Comparison of ENCODE assay signal across 9 mouse cellular contexts in the genomic region with DNA sequence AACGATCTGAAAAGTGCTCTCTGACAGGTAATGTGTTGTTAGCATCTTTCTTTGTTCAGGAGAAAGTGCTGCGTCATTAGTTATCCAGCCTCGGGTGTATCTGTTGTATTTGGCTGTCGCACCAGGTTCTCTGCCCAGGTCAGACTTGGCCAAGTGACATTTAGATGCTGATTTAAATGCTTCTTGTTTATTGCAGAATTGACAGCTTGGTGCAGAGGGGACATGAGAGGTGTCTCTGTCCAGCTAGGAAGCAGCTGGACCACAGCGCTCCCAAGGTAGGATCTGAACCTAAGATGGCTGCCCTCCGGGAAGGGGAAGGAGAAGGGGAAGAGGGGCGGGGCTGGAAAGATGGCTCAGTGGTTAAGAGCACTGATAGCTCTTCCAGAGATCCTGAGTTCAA. TPM values are rescaled to one million over a fixed set of nuclear protein-coding genes. Genes with fewer than 3 reads are reported as not detected.
A peak's percentile ranks its signal among the peaks of the same experiment; 100 is the strongest.
DNase-seq lines count a peak whose midpoint lies in the region; ATAC-seq and TF ChIP-seq lines count a peak whose summit lies in the region.
"Had no signal": no experiment of that assay in that cellular context is flagged by ENCODE, and none has a peak within 500 bp of the region (broad histone marks: within the 10 kb centered on the region; RNA-seq: fewer than 3 reads in every experiment).

No protein-coding gene starts in this region.

- peak overlapping the region; percentile 44 for H3K4me3 ChIP-seq in hindbrain, postnatal 0 days (ENCODE audit: low read length)
- H3K4me3 ChIP-seq in kidney, adult 2 months (ENCODE audit: insufficient read depth, low read depth, low read length): no peak overlapping the region
- H3K4me3 ChIP-seq in liver, embryonic 11.5 days (ENCODE audit: low read depth, low read length): no peak overlapping the region
- H3K4me3 ChIP-seq: lung, embryonic 15.5 days had no signal

- H3K36me3 ChIP-seq in hindbrain, postnatal 0 days (ENCODE audit: insufficient read depth, low read length): no peaks in the 10 kb centered on the region; the same call in 1 of the 2 replicates
- H3K36me3 ChIP-seq in kidney, adult 2 months (ENCODE audit: control insufficient read depth, insufficient read depth, low read length): no peaks in the 10 kb centered on the region
- H3K36me3 ChIP-seq in liver, embryonic 11.5 days (ENCODE audit: control insufficient read depth, insufficient read depth, low read length): no peaks in the 10 kb centered on the region
- H3K36me3 ChIP-seq: lung, embryonic 15.5 days had no signal

- no peaks in the 10 kb centered on the region for H3K4me1 ChIP-seq in hindbrain, postnatal 0 days (ENCODE audit: insufficient read depth, low read length)
- H3K4me1 ChIP-seq in kidney, adult 2 months (ENCODE audit: control insufficient read depth, insufficient read depth, low read length): peaks cover 4% of the 10 kb centered on the region; the same call in 1 of the 2 replicates
- peaks cover 9% of the 10 kb centered on the region for H3K4me1 ChIP-seq in liver, embryonic 11.5 days (replicated peaks; ENCODE audit: control insufficient read depth, insufficient read depth, low read length)

- TF ChIP-seq POLR2A in kidney, adult 2 months (IDR thresholded peaks at IDR 0.05; ENCODE audit: low read depth, low read length): no peak

- no peaks in the 10 kb centered on the region for H3K9me3 ChIP-seq in hindbrain, postnatal 0 days (ENCODE audit: low read length)
- H3K9me3 ChIP-seq in liver, embryonic 11.5 days (ENCODE audit: control insufficient read depth, low read length): no peaks in the 10 kb centered on the region
- H3K9me3 ChIP-seq: lung, embryonic 15.5 days had no signal

- DNase-seq in left cerebral cortex, adult 18-20 months (ENCODE audit: low spot score in 2 of 2): peak; percentile 54
- no peak for DNase-seq in left cerebral cortex, adult 8-10 months (ENCODE audit: low spot score in 2 of 2)
- peak; percentile 35 to 43 for DNase-seq in cerebellum, postnatal 36 days
- DNase-seq in hindbrain, postnatal 0 days (ENCODE audit: low spot score): peak; percentile 51
- peak; percentile 58 to 68 for DNase-seq in right cerebral cortex, adult 2 months (ENCODE audit: low spot score in 2 of 2)
- no peak for DNase-seq in adrenal gland, adult 2 months
- no peak for DNase-seq in kidney, adult 2 months
- DNase-seq in liver, embryonic 11.5 days (ENCODE audit: low spot score): no peak

- TF ChIP-seq CTCF in hindbrain, postnatal 0 days (IDR thresholded peaks at IDR 0.05; ENCODE audit: low read depth): no peak
- TF ChIP-seq CTCF in kidney, adult 2 months (conservative IDR thresholded peaks at IDR 0.05; ENCODE audit: insufficient read depth, insufficient read length, low read depth, low read length): no peak

- peak overlapping the region; percentile 72 for H3K9ac ChIP-seq in hindbrain, postnatal 0 days (replicated peaks; ENCODE audit: low read length)
- H3K9ac ChIP-seq in liver, embryonic 11.5 days (ENCODE audit: low read depth, low read length): no peak overlapping the region
- H3K9ac ChIP-seq: lung, embryonic 15.5 days had no signal

- no peaks in the 10 kb centered on the region for H3K27me3 ChIP-seq in hindbrain, postnatal 0 days (ENCODE audit: insufficient read depth, low read length)
- no peaks in the 10 kb centered on the region for H3K27me3 ChIP-seq in kidney, adult 2 months (replicated peaks; ENCODE audit: control insufficient read depth, insufficient read depth, low read length)
- peaks cover 26% of the 10 kb centered on the region for H3K27me3 ChIP-seq in liver, embryonic 11.5 days (replicated peaks; ENCODE audit: control insufficient read depth, insufficient read depth, low read length)

- 46% methylated on average over 7 of the region's 7 CpGs for WGBS in hindbrain, postnatal 0 days
- 63% methylated on average over 7 of the region's 7 CpGs for WGBS in kidney, adult 2 months
- 57% methylated on average over 7 of the region's 7 CpGs for WGBS in liver, embryonic 11.5 days

- H3K4me2 ChIP-seq in hindbrain, postnatal 0 days (ENCODE audit: low read depth, low read length): peak overlapping the region; percentile 55
- H3K4me2 ChIP-seq in liver, embryonic 11.5 days: no peak overlapping the region; the same call in 1 of the 2 replicates
- H3K4me2 ChIP-seq: lung, embryonic 15.5 days had no signal

- H3K27ac ChIP-seq in hindbrain, postnatal 0 days: peak overlapping the region; percentile 94
- H3K27ac ChIP-seq in kidney, adult 2 months (ENCODE audit: insufficient read depth, low read depth, low read length): no peak overlapping the region
- no peak overlapping the region for H3K27ac ChIP-seq in liver, embryonic 11.5 days (ENCODE audit: low read depth, low read length)
- H3K27ac ChIP-seq: lung, embryonic 15.5 days had no signal

- ATAC-seq in hindbrain, postnatal 0 days: no peak
- no peak for ATAC-seq in liver, embryonic 11.5 days (replicated peaks; ENCODE audit: low FRiP score)

RNA-seq across cellular contexts. Expression of a gene that starts 1.4 kb away (rescaled TPM):
- 100 to 1,000 TPM; 627 to 661 TPM for total RNA-seq in left cerebral cortex, adult 18-20 months (2021)
- total RNA-seq in left cerebral cortex, adult 8-10 months (2022): 100 to 1,000 TPM; 574 to 680 (median 623) TPM
- 134 and 169 TPM in 2 replicates for total RNA-seq in hindbrain, postnatal 0 days (2014; rRNA removed)
- 521 and 663 TPM in 2 replicates for polyA plus RNA-seq in hindbrain, postnatal 0 days (2015; fragmentation: Nextera tagmentation; extraction: Ambion mirVana)
- 1 to 10 TPM; 8.8 to 9.8 TPM for total RNA-seq in adrenal gland, adult 2 months (2021)
- polyA plus RNA-seq in adrenal gland, adult 2 months (2012; rRNA removed): 8.7 and 11.2 TPM in 2 replicates
- polyA plus RNA-seq in kidney, adult 2 months (2012; rRNA removed): 35.3 and 58.4 TPM in 2 replicates
- polyA plus RNA-seq in liver, embryonic 11.5 days (2014; fragmentation: Nextera tagmentation; extraction: Ambion mirVana): 2.4 and 3.9 TPM in 2 replicates

RNA-seq across cellular contexts. Expression of a gene that starts 32.9 kb away (rescaled TPM):
- 100 to 1,000 TPM; 110 to 112 TPM for total RNA-seq in left cerebral cortex, adult 18-20 months (2021)
- 100 to 1,000 TPM in 3 of 4 experiments, 10 to 100 TPM in 1; 97.6 to 110 (median 106) TPM for total RNA-seq in left cerebral cortex, adult 8-10 months (2022)
- total RNA-seq in hindbrain, postnatal 0 days (2014; rRNA removed): 44.9 and 66.1 TPM in 2 replicates
- 16.3 and 17.8 TPM in 2 replicates for polyA plus RNA-seq in hindbrain, postnatal 0 days (2015; fragmentation: Nextera tagmentation; extraction: Ambion mirVana)
- total RNA-seq in adrenal gland, adult 2 months (2021): 10 to 100 TPM; 68.4 to 70.7 TPM
- polyA plus RNA-seq in adrenal gland, adult 2 months (2012; rRNA removed): 19.5 and 21.4 TPM in 2 replicates
- polyA plus RNA-seq in kidney, adult 2 months (2012; rRNA removed): 25.6 and 30.6 TPM in 2 replicates
- polyA plus RNA-seq in liver, embryonic 11.5 days (2014; fragmentation: Nextera tagmentation; extraction: Ambion mirVana): 11.6 and 14.3 TPM in 2 replicates

Comparison
In these comparisons a context has a peak if more than half of its experiments do, and no peak if none do; other contexts are left out.
1. DNase-seq: peak in left cerebral cortex, adult 18-20 months (2 of 2), cerebellum, postnatal 36 days (2 of 2), hindbrain, postnatal 0 days (single experiment) and right cerebral cortex, adult 2 months (2 of 2); none in left cerebral cortex, adult 8-10 months (0 of 2), adrenal gland, adult 2 months (single experiment), kidney, adult 2 months (single experiment) and liver, embryonic 11.5 days (single experiment).
2. RNA of a gene that starts 1.4 kb away (total RNA-seq): 627 to 661 TPM in left cerebral cortex, adult 18-20 months, 574 to 680 TPM in left cerebral cortex, adult 8-10 months and 134 to 169 TPM in hindbrain, postnatal 0 days; 8.8 to 9.8 TPM in adrenal gland, adult 2 months; every median in the first group is over 10 times any median in the second.